Mouse (Mus musculus): ENCODE data around the gene Gm16253. TPM values are rescaled to one million over a fixed set of nuclear protein-coding genes. Genes with fewer than 3 reads are reported as not detected.
"Not testable (repeated sequence)": the region's sequence is repeated elsewhere in the genome, so short reads cannot be mapped to it uniquely, and the experiment has no call there.

Gm16253 gene
- polyA plus RNA-seq, 1 experiment from 2014 or later, result 0.46 TPM

DNA sequence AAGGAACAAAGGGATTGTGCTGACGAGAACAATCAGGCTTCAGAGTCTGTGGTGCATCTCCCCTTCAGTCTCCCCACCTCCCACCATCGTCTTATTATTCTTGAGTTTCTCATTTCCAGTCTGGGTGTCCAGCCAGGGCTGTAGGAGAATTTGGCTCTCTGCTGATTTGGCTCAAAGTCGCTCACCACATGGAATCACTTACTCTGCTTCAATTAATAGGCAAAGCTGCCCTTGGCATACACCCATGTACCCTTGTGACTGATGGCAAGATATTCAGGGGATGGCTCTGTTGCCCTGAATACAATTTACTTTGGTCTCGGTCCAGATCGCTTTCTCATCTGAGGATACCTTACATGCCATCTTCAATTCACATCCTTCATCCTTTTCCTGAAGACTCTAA is 26.5 kb downstream of the Gm16253 start:
- Histone ChIP-seq H3K27ac (ENCODE audit: low read depth, low read length) (no peak overlapping the region), H3K27me3 (ENCODE audit: control insufficient read depth, insufficient read depth, low read length) (peaks cover 2% of the 10 kb centered on the region; the same call in 1 of the 2 replicates), H3K4me3 (ENCODE audit: low read depth, low read length) (peak overlapping the region; percentile 87; the same call in 1 of the 2 replicates), H3K4me2 (replicated peaks; ENCODE audit: low read depth, low read length) (peak overlapping the region; percentile 61), H3K9me3 (ENCODE audit: control insufficient read depth, low read length) (no peaks in the 10 kb centered on the region), H3K4me1 (replicated peaks; ENCODE audit: control insufficient read depth, insufficient read depth, low read length) (peaks cover 3% of the 10 kb centered on the region), H3K9ac (ENCODE audit: low read depth, low read length) (peak overlapping the region; percentile 78; the same call in 1 of the 2 replicates), H3K36me3 (ENCODE audit: control insufficient read depth, insufficient read depth, low read length) (no peaks in the 10 kb centered on the region)
- DNase-seq (ENCODE audit: low spot score) (no peak), ATAC-seq (ENCODE audit: low FRiP score) (no peak)
- WGBS, result 52% methylated on average over 5 of the region's 5 CpGs

DNA sequence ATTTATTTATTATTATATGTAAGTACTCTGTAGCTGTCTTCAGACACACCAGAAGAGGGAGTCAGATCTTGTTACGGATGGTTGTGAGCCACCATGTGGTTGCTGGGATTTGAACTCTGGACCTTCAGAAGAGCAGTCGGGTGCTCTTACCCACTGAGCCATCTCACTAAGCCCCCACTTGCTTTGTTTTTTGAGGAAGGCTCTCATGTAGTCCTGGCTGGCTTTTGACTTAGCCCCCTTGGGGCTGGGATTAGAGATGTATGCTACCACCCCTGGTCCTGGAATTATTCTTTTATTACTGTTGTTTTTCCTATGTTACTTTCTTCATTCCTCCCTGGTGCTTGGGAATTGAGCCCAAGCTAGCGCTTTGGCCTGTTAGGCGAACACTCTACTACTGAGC is 29.2 kb downstream of the Gm16253 start:
- not testable (repeated sequence) for DNase-seq (ENCODE audit: low spot score); H3K4me3 ChIP-seq (ENCODE audit: low read depth, low read length); H3K4me1 ChIP-seq (replicated peaks; ENCODE audit: control insufficient read depth, insufficient read depth, low read length); H3K4me2 ChIP-seq (replicated peaks; ENCODE audit: low read depth, low read length); H3K36me3 ChIP-seq (ENCODE audit: control insufficient read depth, insufficient read depth, low read length); H3K27me3 ChIP-seq (ENCODE audit: control insufficient read depth, insufficient read depth, low read length); H3K27ac ChIP-seq (ENCODE audit: low read depth, low read length); H3K9me3 ChIP-seq (ENCODE audit: control insufficient read depth, low read length); ATAC-seq (ENCODE audit: low FRiP score); H3K9ac ChIP-seq (ENCODE audit: low read depth, low read length)
- 89% methylated on average over 3 of the region's 4 CpGs for WGBS

DNA sequence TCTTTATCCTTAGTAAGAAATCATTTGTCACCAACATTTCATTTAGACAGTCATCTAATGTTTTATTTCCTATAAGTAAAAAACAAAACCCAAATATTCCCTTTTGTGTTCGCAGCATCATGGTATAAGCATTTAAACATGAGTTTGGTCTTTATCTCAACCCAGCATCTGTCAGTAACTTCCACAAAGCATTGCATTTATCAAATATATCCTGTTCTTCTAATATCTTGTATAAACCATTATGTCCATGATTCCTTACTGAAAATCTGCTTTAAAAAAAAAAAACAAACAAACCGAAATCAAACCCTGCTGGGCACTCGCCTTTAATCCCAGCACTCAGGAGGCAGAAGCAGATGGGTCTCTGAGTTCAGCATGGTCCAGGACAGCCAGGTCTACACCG is 29.8 kb downstream of the Gm16253 start:
- Histone ChIP-seq H3K4me2 (replicated peaks; ENCODE audit: low read depth, low read length) (no peak overlapping the region), H3K27ac (ENCODE audit: low read depth, low read length) (no peak overlapping the region), H3K9me3 (ENCODE audit: control insufficient read depth, low read length) (no peaks in the 10 kb centered on the region), H3K9ac (ENCODE audit: low read depth, low read length) (no peak overlapping the region), H3K4me1 (replicated peaks; ENCODE audit: control insufficient read depth, insufficient read depth, low read length) (no peaks in the 10 kb centered on the region), H3K36me3 (ENCODE audit: control insufficient read depth, insufficient read depth, low read length) (no peaks in the 10 kb centered on the region), H3K27me3 (ENCODE audit: control insufficient read depth, insufficient read depth, low read length) (no peaks in the 10 kb centered on the region), H3K4me3 (ENCODE audit: low read depth, low read length) (no peak overlapping the region)
- ATAC-seq (ENCODE audit: low FRiP score) (no peak), DNase-seq (ENCODE audit: low spot score) (no peak)
- WGBS, result 93% methylated on average over 4 of the region's 4 CpGs

DNA sequence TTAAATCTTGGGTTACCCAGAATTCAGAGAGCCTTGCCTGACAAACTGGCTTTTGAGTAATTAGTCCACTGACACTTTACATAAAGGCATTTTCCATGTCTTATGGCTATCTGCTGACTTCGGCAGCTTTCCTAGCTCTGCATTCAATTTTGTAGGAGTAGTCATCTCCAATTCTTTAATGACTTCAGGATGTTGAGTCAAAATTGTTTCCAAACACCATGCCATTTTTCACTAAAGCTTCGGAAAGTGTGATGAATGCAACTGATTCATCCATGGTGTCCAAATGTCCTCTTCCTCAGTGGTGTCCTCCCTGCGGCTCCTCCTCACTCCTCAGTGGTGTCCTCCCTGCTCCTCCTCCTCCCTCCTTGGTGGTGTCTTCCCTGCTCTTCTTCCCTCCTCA is 41.2 kb downstream of the Gm16253 start:
- 95% methylated on average over 3 of the region's 3 CpGs for WGBS
- peaks cover 9% of the 10 kb centered on the region; the same call in 1 of the 2 replicates for H3K36me3 ChIP-seq (ENCODE audit: control insufficient read depth, insufficient read depth, low read length)
- ATAC-seq (ENCODE audit: low FRiP score), result no peak

DNA sequence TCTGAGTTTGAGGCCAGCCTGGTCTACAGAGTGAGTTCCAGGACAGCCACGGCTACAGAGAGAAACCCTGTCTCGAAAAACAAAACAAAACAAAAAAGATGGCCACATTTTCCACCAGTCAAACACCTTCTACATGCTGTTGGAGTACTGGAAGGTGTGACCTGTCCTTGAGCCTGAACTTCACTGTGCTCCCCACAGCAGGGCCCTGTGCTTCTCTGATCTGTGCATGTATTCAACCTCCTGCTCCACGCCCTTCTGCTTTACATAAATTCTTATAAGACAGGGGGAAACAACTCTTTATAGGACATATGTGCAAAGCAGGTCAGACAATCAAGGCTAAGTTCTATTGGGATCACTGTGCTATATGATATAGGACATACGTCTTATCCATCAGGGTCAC is 46.4 kb downstream of the Gm16253 start:
- WGBS, result 93% methylated on average over 4 of the region's 4 CpGs
- Histone ChIP-seq H3K4me2 (replicated peaks; ENCODE audit: low read depth, low read length) (no peak overlapping the region), H3K27ac (ENCODE audit: low read depth, low read length) (no peak overlapping the region), H3K4me3 (ENCODE audit: low read depth, low read length) (no peak overlapping the region), H3K27me3 (ENCODE audit: control insufficient read depth, insufficient read depth, low read length) (no peaks in the 10 kb centered on the region), H3K9ac (ENCODE audit: low read depth, low read length) (no peak overlapping the region), H3K4me1 (replicated peaks; ENCODE audit: control insufficient read depth, insufficient read depth, low read length) (no peaks in the 10 kb centered on the region), H3K36me3 (ENCODE audit: control insufficient read depth, insufficient read depth, low read length) (peaks cover 3% of the 10 kb centered on the region; the same call in 1 of the 2 replicates), H3K9me3 (ENCODE audit: control insufficient read depth, low read length) (no peaks in the 10 kb centered on the region)
- ATAC-seq (ENCODE audit: low FRiP score), result no peak
- no peak for DNase-seq (ENCODE audit: low spot score)

More for the DNA sequence above, 41.2 kb downstream of the Gm16253 start:
- Histone ChIP-seq H3K9ac (ENCODE audit: low read depth, low read length) (no peak overlapping the region), H3K27ac (ENCODE audit: low read depth, low read length) (no peak overlapping the region), H3K4me3 (ENCODE audit: low read depth, low read length) (no peak overlapping the region), H3K27me3 (ENCODE audit: control insufficient read depth, insufficient read depth, low read length) (no peaks in the 10 kb centered on the region), H3K4me2 (replicated peaks; ENCODE audit: low read depth, low read length) (no peak overlapping the region), H3K4me1 (replicated peaks; ENCODE audit: control insufficient read depth, insufficient read depth, low read length) (no peaks in the 10 kb centered on the region), H3K9me3 (ENCODE audit: control insufficient read depth, low read length) (no peaks in the 10 kb centered on the region)
- DNase-seq (ENCODE audit: low spot score), result no peak

DNA sequence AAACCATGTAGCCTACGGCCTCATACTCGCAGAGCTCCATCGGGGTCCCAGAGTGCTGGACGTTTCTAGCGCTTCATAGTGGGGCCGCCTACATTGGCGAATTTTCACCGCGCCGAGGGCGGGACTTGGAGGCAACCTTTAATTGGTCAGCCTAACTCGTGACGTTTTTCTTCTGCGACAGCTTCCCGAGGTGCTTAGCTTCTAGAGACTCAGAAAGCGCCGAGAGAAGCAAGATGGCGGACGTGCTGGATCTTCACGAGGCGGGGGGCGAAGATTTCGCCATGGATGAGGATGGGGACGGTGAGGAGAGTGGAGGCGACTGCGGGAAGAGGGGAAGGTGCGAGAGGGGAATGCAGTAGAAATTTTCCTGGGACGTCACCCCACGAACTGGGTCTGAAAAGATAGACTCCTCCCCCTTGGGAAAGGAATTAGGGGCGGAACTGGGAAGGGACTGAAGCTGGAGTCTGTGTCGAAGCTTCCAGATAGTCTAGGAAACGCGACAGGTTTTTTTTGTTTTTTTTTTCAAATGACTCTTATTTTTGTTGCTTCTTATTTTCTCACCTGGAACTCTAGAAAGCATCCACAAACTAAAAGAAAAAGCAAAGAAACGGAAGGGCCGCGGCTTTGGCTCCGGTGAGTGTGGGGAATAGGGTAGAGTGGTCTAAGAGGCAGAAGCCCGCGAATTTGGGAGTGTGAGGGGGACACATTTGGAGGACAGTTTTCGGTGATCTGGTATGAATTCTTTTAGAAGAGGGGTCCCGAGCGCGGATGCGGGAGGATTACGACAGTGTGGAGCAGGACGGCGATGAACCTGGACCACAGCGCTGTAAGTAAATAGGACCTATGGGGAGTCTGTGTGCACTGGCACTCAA is 53.2 kb downstream of the Gm16253 start, which contains the start of gene Rbm8a:
Gene Rbm8a, plus strand, starts transcription at position 205 of the 872 bp plus-strand sequence.
- under 1% methylated on average over 48 of the region's 48 CpGs for WGBS
- no peaks in the 10 kb centered on the region for H3K27me3 ChIP-seq (ENCODE audit: control insufficient read depth, insufficient read depth, low read length)
- H3K4me1 ChIP-seq (replicated peaks; ENCODE audit: control insufficient read depth, insufficient read depth, low read length), result no peaks in the 10 kb centered on the region; the same call in 1 of the 2 replicates
- peak; percentile 94 for ATAC-seq (ENCODE audit: low FRiP score)
- peak within 1 kb of the TSS; percentile 78 for H3K4me2 ChIP-seq (replicated peaks; ENCODE audit: low read depth, low read length)
- H3K4me3 ChIP-seq (ENCODE audit: low read depth, low read length), result peak within 1 kb of the TSS; percentile 73
- H3K9me3 ChIP-seq (ENCODE audit: control insufficient read depth, low read length), result no peaks in the 10 kb centered on the region
- H3K27ac ChIP-seq (ENCODE audit: low read depth, low read length), result peak within 1 kb of the TSS; percentile 56; the same call in 1 of the 2 replicates
- H3K36me3 ChIP-seq (ENCODE audit: control insufficient read depth, insufficient read depth, low read length), result peaks cover 2% of the 10 kb centered on the region; the same call in 1 of the 2 replicates
- peak within 1 kb of the TSS; percentile 79 for H3K9ac ChIP-seq (ENCODE audit: low read depth, low read length)
- DNase-seq (ENCODE audit: low spot score), result peak; percentile 98

Other genes starting within 250 kb of the Gm16253 start
- gene BC107364, start 124.7 kb upstream of the Gm16253 start, polyA plus RNA-seq (2014; fragmentation: Nextera tagmentation; extraction: Ambion mirVana), result not detected in 2 replicates
- gene Hfe2, start 51.8 kb upstream of the Gm16253 start, polyA plus RNA-seq (2014; fragmentation: Nextera tagmentation; extraction: Ambion mirVana), result 1.5 and 1.6 TPM in 2 replicates
- gene Txnip, start 19.0 kb upstream of the Gm16253 start, polyA plus RNA-seq (2014; fragmentation: Nextera tagmentation; extraction: Ambion mirVana), result 48.9 and 53.4 TPM in 2 replicates
- gene Polr3gl, start 17.2 kb downstream of the Gm16253 start, polyA plus RNA-seq (2014; fragmentation: Nextera tagmentation; extraction: Ambion mirVana), result 15.4 and 16.6 TPM in 2 replicates
- gene Ankrd34a, start 19.7 kb downstream of the Gm16253 start, polyA plus RNA-seq (2014; fragmentation: Nextera tagmentation; extraction: Ambion mirVana), result 2.0 and 2.4 TPM in 2 replicates
- 7.1 and 7.8 TPM in 2 replicates for gene Lix1l, start 24.2 kb downstream of the Gm16253 start, polyA plus RNA-seq (2014; fragmentation: Nextera tagmentation; extraction: Ambion mirVana)
- gene Rbm8a, start 52.9 kb downstream of the Gm16253 start, polyA plus RNA-seq (2014; fragmentation: Nextera tagmentation; extraction: Ambion mirVana), result 172 and 178 TPM in 2 replicates
- gene Pex11b, start 58.4 kb downstream of the Gm16253 start, polyA plus RNA-seq (2014; fragmentation: Nextera tagmentation; extraction: Ambion mirVana), result 42.8 and 44.6 TPM in 2 replicates
- gene Gm42957, start 58.5 kb downstream of the Gm16253 start, polyA plus RNA-seq (2014; fragmentation: Nextera tagmentation; extraction: Ambion mirVana), result 0.04 and 0.22 TPM in 2 replicates
- 0.53 and 1.3 TPM in 2 replicates for gene Itga10, start 68.6 kb downstream of the Gm16253 start, polyA plus RNA-seq (2014; fragmentation: Nextera tagmentation; extraction: Ambion mirVana)
- 0.25 and 0.40 TPM in 2 replicates for gene Ankrd35, start 93.1 kb downstream of the Gm16253 start, polyA plus RNA-seq (2014; fragmentation: Nextera tagmentation; extraction: Ambion mirVana)
- gene Pias3, start 119.4 kb downstream of the Gm16253 start, polyA plus RNA-seq (2014; fragmentation: Nextera tagmentation; extraction: Ambion mirVana), result 25.2 and 28.2 TPM in 2 replicates
- gene Nudt17, start 131.6 kb downstream of the Gm16253 start, polyA plus RNA-seq (2014; fragmentation: Nextera tagmentation; extraction: Ambion mirVana), result 12.8 and 14.4 TPM in 2 replicates
- 38.0 and 38.1 TPM in 2 replicates for gene Polr3c, start 150.6 kb downstream of the Gm16253 start, polyA plus RNA-seq (2014; fragmentation: Nextera tagmentation; extraction: Ambion mirVana)
- 90.0 and 90.4 TPM in 2 replicates for gene Rnf115, start 150.7 kb downstream of the Gm16253 start, polyA plus RNA-seq (2014; fragmentation: Nextera tagmentation; extraction: Ambion mirVana)

Measured in hindbrain, embryonic 11.5 days (tissue).